Mouse (Mus musculus) activated CD4-positive, CD25-positive, alpha-beta regulatory T cell, adult 4 months (primary cell): ENCODE measurements around the gene Olfr1080. TPM values are rescaled to one million over a fixed set of nuclear protein-coding genes. Genes with fewer than 3 reads are reported as not detected.
"Not testable (repeated sequence)": the region's sequence is repeated elsewhere in the genome, so short reads cannot be mapped to it uniquely, and the experiment has no call there.

Experiments used
- ATAC-seq: one replicate; pipeline ENCODE4 v1.8.0; 2017
- polyA plus RNA-seq, 2 experiments: library from polyadenylated mRNA; unstranded; fragments of 100-300 nt; shearing (Covaris generic); gene quantifications; one replicate each; pipeline ENCODE4 v1.2.1; 2017

Gene Olfr1080
- not detected for polyA plus RNA-seq

GRCm38 (mm10) chr2:86558135-86558534 lies at the start of gene Olfr1080:
Olfr1080 (minus strand) TSS chr2:86558235.
- not testable (repeated sequence) for ATAC-seq

- not testable (repeated sequence) for ATAC-seq
Observed at GRCm38 (mm10) chr2:86598866-86599265, 40.8 kb upstream of the Olfr1080 start, which contains the start of gene Olfr1082. Olfr1082 (minus strand) TSS chr2:86598966.

- ATAC-seq: no peak
Observed at GRCm38 (mm10) chr2:86542380-86542779, 15.7 kb downstream of the Olfr1080 start, which contains the start of gene Olfr1079. Olfr1079 (minus strand) TSS chr2:86542480.

GRCm38 (mm10) chr2:86530991-86531390 lies 27.0 kb downstream of the Olfr1080 start:
- no peak for ATAC-seq

GRCm38 (mm10) chr2:86508161-86508560 lies 49.9 kb downstream of the Olfr1080 start, which contains the start of gene Olfr1076:
Olfr1076 (plus strand) TSS chr2:86508461.
- no peak for ATAC-seq

Other genes starting within 250 kb of the Olfr1080 start
- not detected for gene Olfr1053, start 243.0 kb downstream of the Olfr1080 start, polyA plus RNA-seq
- gene Olfr1054, start 222.8 kb downstream of the Olfr1080 start, polyA plus RNA-seq: not detected
- gene Olfr1055, start 208.0 kb downstream of the Olfr1080 start, polyA plus RNA-seq: not detected
- gene Olfr1056, start 195.8 kb downstream of the Olfr1080 start, polyA plus RNA-seq: not detected
- gene Olfr1057, start 179.8 kb downstream of the Olfr1080 start, polyA plus RNA-seq: not detected
- gene Olfr1058, start 169.7 kb downstream of the Olfr1080 start, polyA plus RNA-seq: not detected
- not detected for gene Olfr1061, start 144.2 kb downstream of the Olfr1080 start, polyA plus RNA-seq
- gene Olfr1062, start 131.5 kb downstream of the Olfr1080 start, polyA plus RNA-seq: not detected
- not detected for gene Olfr1065, start 107.6 kb downstream of the Olfr1080 start, polyA plus RNA-seq
- gene Olfr1066, start 102.0 kb downstream of the Olfr1080 start, polyA plus RNA-seq: not detected
- gene Olfr228, start 70.8 kb downstream of the Olfr1080 start, polyA plus RNA-seq: not detected
- not detected for gene Olfr1076, start 49.8 kb downstream of the Olfr1080 start, polyA plus RNA-seq
- not detected for gene Olfr1079, start 15.8 kb downstream of the Olfr1080 start, polyA plus RNA-seq
- not detected for gene Olfr1082, start 40.7 kb upstream of the Olfr1080 start, polyA plus RNA-seq
- not detected for gene Olfr1084, start 81.5 kb upstream of the Olfr1080 start, polyA plus RNA-seq
- not detected for gene Olfr1085, start 103.8 kb upstream of the Olfr1080 start, polyA plus RNA-seq
- not detected for gene Olfr1086, start 121.9 kb upstream of the Olfr1080 start, polyA plus RNA-seq
- not detected for gene Olfr1087, start 140.2 kb upstream of the Olfr1080 start, polyA plus RNA-seq
- gene Olfr1089, start 175.5 kb upstream of the Olfr1080 start, polyA plus RNA-seq: not detected
- gene Olfr1090, start 200.8 kb upstream of the Olfr1080 start, polyA plus RNA-seq: not detected
- gene Olfr1093, start 224.2 kb upstream of the Olfr1080 start, polyA plus RNA-seq: not detected